Mouse (Mus musculus): ENCODE measurements around the gene Gm5797.
"Not testable (repeated sequence)": the region's sequence is repeated elsewhere in the genome, so short reads cannot be mapped to it uniquely, and the experiment has no call there.

Gene Gm5797

DNA sequence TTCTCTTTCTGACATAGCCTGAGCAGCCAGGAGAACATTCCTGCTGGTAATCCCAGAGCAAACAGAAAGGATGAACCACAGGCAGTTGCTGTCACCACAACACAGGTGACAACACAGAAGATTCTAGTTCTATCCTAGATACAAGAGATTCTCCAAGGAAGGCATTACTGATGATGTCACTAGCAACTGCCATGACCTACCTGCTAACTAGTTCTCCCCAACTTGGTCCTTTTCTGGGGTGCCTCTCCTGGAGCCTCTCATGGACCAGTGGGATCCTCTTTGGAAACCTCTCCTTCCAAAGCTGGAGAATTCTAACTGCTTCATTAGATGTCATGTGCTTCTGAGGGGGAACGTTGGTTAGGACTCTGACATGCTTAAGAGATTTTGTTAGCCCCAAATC is at the start of gene Gm5797:
Gene Gm5797, minus strand, starts transcription at position 101 of the 400 bp plus-strand sequence.
- DNase-seq (ENCODE audit: low read depth) = not testable (repeated sequence)

DNA sequence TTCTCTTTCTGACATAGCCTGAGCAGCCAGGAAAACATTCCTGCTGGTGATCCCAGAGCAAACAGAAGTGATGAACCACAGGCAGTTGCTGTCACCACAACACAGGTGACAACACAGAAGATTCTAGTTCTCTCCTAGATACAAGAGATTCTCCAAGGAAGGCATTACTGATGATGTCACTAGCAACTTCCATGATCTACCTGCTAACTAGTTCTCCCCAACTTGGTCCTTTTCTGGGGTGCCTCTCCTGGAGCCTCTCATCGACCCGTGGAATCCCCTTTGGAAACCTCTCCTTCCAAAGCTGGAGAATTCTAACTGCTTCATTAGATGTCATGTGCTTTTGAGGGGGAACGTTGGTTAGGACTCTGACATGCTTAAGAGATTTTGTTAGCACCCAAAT is 32.8 kb upstream of the Gm5797 start, which contains the start of gene Gm8374:
Gene Gm8374, minus strand, starts transcription at position 101 of the 400 bp plus-strand sequence.
- DNase-seq (ENCODE audit: low read depth) = not testable (repeated sequence)

DNA sequence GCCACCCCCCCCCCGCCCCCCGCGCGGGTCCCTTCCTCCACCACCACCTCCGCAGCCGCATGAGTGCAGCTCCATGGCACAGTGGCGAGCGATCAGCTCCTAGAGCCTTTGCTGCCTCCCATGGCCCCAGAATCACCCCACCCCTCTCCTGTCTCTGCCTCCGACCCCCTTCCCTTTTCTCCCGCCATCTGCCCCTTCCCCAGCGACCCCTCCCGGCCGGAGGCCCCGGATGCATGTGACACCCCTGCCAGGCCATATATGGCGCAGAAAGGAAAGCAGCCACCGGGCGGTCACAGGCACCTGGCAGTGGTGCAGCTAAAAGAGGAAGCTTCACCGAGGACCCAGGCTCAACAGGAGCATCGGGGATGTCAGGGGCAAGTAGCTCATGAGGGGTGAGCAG is 17.1 kb downstream of the Gm5797 start:
- DNase-seq (ENCODE audit: low read depth) = not testable (repeated sequence)

DNA sequence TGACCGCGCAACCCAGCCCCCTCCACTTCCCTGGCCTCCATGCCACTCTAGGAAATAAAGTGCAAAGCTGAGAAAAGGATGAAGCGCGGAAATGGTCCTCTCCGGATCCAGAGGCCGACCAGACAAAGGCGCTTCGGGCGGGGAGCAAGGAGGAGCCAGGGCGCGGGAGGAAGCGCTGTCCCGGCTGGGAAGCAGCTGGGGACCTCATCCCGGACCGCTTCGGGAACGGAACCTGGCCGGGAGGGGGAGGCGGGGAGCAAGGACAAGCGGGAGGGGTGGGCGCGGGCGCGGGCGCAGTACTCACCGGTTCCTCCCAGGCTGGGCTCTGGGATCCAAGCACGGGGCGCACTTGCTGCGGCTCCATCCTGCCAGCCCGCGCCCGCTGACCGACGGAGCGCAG is 17.5 kb downstream of the Gm5797 start, which contains the start of gene Gm3739:
Gene Gm3739, minus strand, starts transcription at position 389 of the 400 bp plus-strand sequence.
- not testable (repeated sequence) for DNase-seq (ENCODE audit: low read depth)

Measured in fibroblast of lung, adult 2 months (primary cell).